ENCODE assay signal across 11 mouse cellular contexts in genomic region chr9:61583281-61584072, GRCm38 (mm10).
DNase-seq lines count a peak whose midpoint lies in the region; ATAC-seq and TF ChIP-seq lines count a peak whose summit lies in the region.
"Had no signal": no experiment of that assay in that cellular context is flagged by ENCODE, and none has a peak within 500 bp of the region (broad histone marks: within the 10 kb centered on the region; RNA-seq: fewer than 3 reads in every experiment).

No protein-coding gene starts in this region.

- no peak overlapping the region for H3K4me3 ChIP-seq in embryonic facial prominence, embryonic 12.5 days
- H3K4me3 ChIP-seq in forebrain, postnatal 0 days (ENCODE audit: low read depth, low read length) = no peak overlapping the region
- no peak overlapping the region for H3K4me3 ChIP-seq in neural tube, embryonic 13.5 days
- H3K4me3 ChIP-seq: heart, embryonic 13.5 days had no signal

- DNase-seq in forebrain, postnatal 0 days = peak; percentile 40
- DNase-seq in kidney, postnatal 14 days = peak; percentile 58
- DNase-seq in cerebellum, adult 11-12 months = no peak
- DNase-seq in T-cell, adult 2 months (ENCODE audit: low spot score) = no peak
- no peak for DNase-seq in left cerebral cortex, adult 8-10 months (ENCODE audit: low spot score in 2 of 2)
- DNase-seq: adrenal gland, postnatal 10 days; thymus, adult 2 months had no signal

- ATAC-seq in embryonic facial prominence, embryonic 12.5 days (ENCODE audit: insufficient number of reproducible peaks, insufficient read depth, low FRiP score, low TSS enrichment) = no peak
- peak; percentile 59; the same call in 1 of the 2 replicates for ATAC-seq in forebrain, postnatal 0 days
- ATAC-seq in neural tube, embryonic 13.5 days (ENCODE audit: low read depth) = peak; percentile 74

- peaks cover 12% of the 10 kb centered on the region for H3K4me1 ChIP-seq in embryonic facial prominence, embryonic 12.5 days
- H3K4me1 ChIP-seq in forebrain, postnatal 0 days (ENCODE audit: insufficient read depth) = no peaks in the 10 kb centered on the region
- peaks cover 23% of the 10 kb centered on the region for H3K4me1 ChIP-seq in neural tube, embryonic 13.5 days (replicated peaks)

- no peak overlapping the region for H3K9ac ChIP-seq in embryonic facial prominence, embryonic 12.5 days
- H3K9ac ChIP-seq in forebrain, postnatal 0 days = no peak overlapping the region
- no peak overlapping the region for H3K9ac ChIP-seq in neural tube, embryonic 13.5 days
- H3K9ac ChIP-seq: heart, embryonic 13.5 days had no signal

- peak overlapping the region; percentile 57; the same call in 1 of the 2 replicates for H3K27ac ChIP-seq in embryonic facial prominence, embryonic 12.5 days
- H3K27ac ChIP-seq in forebrain, postnatal 0 days (ENCODE audit: low read depth, low read length) = no peak overlapping the region
- peak overlapping the region; percentile 83 for H3K27ac ChIP-seq in neural tube, embryonic 13.5 days (replicated peaks)
- H3K27ac ChIP-seq: heart, embryonic 13.5 days; macrophage had no signal

- no peak overlapping the region for H3K4me2 ChIP-seq in embryonic facial prominence, embryonic 12.5 days (replicated peaks)
- H3K4me2 ChIP-seq in forebrain, postnatal 0 days (ENCODE audit: low read depth) = no peak overlapping the region
- H3K4me2 ChIP-seq in neural tube, embryonic 13.5 days = no peak overlapping the region
- H3K4me2 ChIP-seq: heart, embryonic 13.5 days had no signal

- H3K36me3 ChIP-seq in embryonic facial prominence, embryonic 12.5 days = no peaks in the 10 kb centered on the region
- H3K36me3 ChIP-seq in forebrain, postnatal 0 days (ENCODE audit: insufficient read depth) = no peaks in the 10 kb centered on the region
- H3K36me3 ChIP-seq in neural tube, embryonic 13.5 days = no peaks in the 10 kb centered on the region
- H3K36me3 ChIP-seq: heart, embryonic 13.5 days had no signal

- TF ChIP-seq CTCF in forebrain, postnatal 0 days (IDR thresholded peaks at IDR 0.05; ENCODE audit: low read depth) = no peak

- no peaks in the 10 kb centered on the region for H3K9me3 ChIP-seq in embryonic facial prominence, embryonic 12.5 days
- no peaks in the 10 kb centered on the region for H3K9me3 ChIP-seq in forebrain, postnatal 0 days (ENCODE audit: low read length)
- no peaks in the 10 kb centered on the region for H3K9me3 ChIP-seq in neural tube, embryonic 13.5 days
- H3K9me3 ChIP-seq: heart, embryonic 13.5 days had no signal

- H3K27me3 ChIP-seq in embryonic facial prominence, embryonic 12.5 days = no peaks in the 10 kb centered on the region
- no peaks in the 10 kb centered on the region for H3K27me3 ChIP-seq in forebrain, postnatal 0 days (ENCODE audit: insufficient read depth, low read length)
- H3K27me3 ChIP-seq in neural tube, embryonic 13.5 days = 0 out of 2 replicates have a peak, but pooled peaks cover 8% of the 10 kb centered on the region

- WGBS in embryonic facial prominence, embryonic 12.5 days = 70% methylated on average over 21 of the region's 21 CpGs
- WGBS in forebrain, postnatal 0 days = 34% methylated on average over 21 of the region's 21 CpGs
- WGBS in neural tube, embryonic 13.5 days = 43% methylated on average over 21 of the region's 21 CpGs

Comparison
In these comparisons a context has a peak if more than half of its experiments do, and no peak if none do; other contexts are left out.
1. DNase-seq: peak in forebrain, postnatal 0 days (single experiment) and kidney, postnatal 14 days (single experiment); none in cerebellum, adult 11-12 months (single experiment), T-cell, adult 2 months (single experiment) and left cerebral cortex, adult 8-10 months (0 of 2).